Mouse (Mus musculus): ENCODE measurements around the gene Fam229a. TPM values are rescaled to one million over a fixed set of nuclear protein-coding genes. Genes with fewer than 3 reads are reported as not detected.

Fam229a gene
- not detected for polyA plus RNA-seq (2014; fragmentation: Illumina TruSeq; extraction: RNeasy Lipid Tissue Mini Kit (QIAGEN cat#74804); ENCODE audit: low replicate concordance)

DNA sequence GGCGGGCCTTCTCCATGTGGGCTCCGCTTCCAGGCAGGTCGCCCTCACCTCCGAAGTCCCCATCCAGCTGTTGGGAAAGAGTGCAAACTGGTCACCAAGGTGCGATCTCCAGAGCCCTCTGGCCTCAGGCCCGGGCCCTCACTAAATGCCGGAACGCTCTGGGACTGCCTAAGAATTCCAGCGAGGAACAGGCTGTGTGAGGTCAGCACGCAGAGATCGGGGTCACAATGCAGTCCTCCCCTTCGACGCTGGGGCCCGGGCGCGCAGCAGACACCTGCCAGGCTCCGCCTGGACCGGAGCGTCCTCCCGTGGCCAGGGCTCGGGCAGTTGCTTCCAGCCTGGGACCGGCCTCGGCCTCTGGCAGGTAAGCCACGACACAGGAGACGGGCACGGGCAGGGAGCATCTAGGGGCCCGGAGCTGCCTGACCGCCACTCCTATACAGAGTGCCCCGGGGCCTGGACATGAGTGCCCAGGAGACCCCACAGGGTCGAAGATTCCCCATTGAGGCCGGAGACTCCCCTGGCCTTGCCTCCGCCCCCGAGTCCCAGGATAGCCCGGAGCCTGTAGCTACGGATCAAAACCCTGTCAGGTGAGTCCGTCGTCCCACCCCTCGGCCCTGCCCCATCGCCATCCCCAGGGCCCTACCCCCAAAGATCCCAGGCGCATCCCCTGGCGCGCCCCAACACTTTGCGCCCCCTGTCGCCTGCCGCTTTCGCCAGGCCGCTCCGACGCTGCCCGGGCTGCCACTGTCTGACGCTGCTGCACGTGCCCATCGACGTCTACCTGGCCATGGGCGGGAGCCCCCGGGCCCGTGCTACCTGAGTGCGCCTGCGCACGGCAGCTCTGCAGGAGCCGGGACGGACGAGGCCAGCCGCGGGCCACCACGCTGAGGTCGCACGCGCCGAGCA, at the start of gene Fam229a, which contains the start of gene Tssk3:
Gene Fam229a (plus strand): TSS at position 219 of the 909 bp plus-strand sequence.
Gene Tssk3 (minus strand): TSS at position 51 of the 909 bp plus-strand sequence.

DNA sequence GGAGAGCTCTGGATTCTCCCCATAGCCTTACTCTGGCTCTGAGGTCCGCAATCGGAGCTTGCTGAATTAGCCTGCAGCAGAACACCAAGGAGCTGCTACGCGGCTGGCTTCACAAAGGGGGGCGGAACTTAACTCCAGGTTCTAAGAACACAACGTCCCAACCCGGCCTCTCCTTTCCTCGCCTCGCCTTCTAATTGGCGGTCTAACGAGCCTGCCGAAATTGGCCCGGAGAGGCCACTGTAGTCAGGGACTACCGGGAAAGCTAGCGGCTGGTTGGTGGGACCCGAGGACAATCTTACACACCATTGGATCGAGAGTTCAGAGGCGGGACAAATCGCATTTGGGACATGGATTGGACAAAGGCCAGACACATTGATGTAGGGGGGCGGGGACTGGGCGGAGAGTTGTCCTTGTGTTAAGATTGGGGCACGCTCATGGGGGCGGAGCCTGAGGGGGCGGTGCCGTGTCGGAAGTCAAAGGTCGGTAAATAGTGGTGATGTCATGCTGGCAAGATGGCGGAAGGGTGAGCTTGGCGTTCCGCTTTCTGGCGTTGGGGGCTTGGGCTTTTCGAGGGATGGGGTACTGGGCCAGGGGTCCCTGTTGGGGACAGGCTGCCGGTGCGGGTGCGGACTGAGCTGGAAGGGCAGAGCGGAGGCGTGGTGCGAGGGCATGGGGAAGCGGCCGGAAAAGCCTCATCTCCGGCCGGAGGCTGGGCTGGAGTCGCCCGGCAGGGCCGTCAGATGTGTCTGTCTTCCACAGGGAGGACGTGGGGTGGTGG, 29.6 kb upstream of the Fam229a start, which contains the start of gene Bsdc1:
Gene Bsdc1 (plus strand): TSS at position 399 of the 778 bp plus-strand sequence.

DNA sequence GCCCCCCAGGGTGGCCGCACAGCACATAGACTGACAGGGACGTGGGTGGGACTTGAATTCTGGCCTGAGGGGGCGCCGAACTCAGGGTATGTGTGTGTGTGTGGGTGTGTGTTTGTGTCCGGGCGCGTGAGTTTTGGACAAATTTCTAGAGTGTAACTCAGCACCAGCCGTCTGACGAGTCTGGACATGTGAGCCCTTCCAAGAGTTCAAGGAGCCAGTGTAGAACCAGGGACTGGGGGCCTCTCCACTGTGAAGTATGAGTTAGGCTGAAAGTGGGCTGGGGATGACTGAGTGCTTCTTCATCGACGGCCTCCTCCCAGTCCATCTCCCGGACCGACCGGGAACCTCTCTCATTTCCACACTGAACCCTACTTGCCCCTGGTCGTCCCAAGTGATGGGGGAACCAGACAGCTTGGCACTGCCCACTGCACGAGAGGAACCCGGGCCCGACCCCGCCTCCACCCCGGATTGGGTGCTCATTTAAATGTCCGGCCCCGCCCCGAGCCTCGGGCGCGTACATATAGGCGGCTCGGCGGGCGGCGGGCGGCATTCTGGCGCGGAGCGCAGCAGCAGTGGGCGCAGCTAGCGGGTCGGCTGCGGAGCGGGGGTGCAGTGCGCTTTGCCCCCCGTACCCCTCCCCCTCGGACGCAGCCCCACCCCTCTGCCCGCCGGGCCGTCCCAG, 22.2 kb downstream of the Fam229a start, which contains the start of gene Marcksl1:
Gene Marcksl1 (plus strand): TSS at position 496 of the 682 bp plus-strand sequence.

Other genes starting within 250 kb of the Fam229a start
- gene C77080, start 229.8 kb upstream of the Fam229a start, polyA plus RNA-seq (2014; fragmentation: Illumina TruSeq; extraction: RNeasy Lipid Tissue Mini Kit (QIAGEN cat#74804); ENCODE audit: low replicate concordance) = 14.3 TPM
- gene Sync, start 203.6 kb upstream of the Fam229a start, polyA plus RNA-seq (2014; fragmentation: Illumina TruSeq; extraction: RNeasy Lipid Tissue Mini Kit (QIAGEN cat#74804); ENCODE audit: low replicate concordance) = 0.85 TPM
- gene Rbbp4, start 155.8 kb upstream of the Fam229a start, polyA plus RNA-seq (2014; fragmentation: Illumina TruSeq; extraction: RNeasy Lipid Tissue Mini Kit (QIAGEN cat#74804); ENCODE audit: low replicate concordance) = 118 TPM
- 160 TPM for gene Zbtb8os, start 155.5 kb upstream of the Fam229a start, polyA plus RNA-seq (2014; fragmentation: Illumina TruSeq; extraction: RNeasy Lipid Tissue Mini Kit (QIAGEN cat#74804); ENCODE audit: low replicate concordance)
- 1.1 TPM for gene Zbtb8a, start 113.1 kb upstream of the Fam229a start, polyA plus RNA-seq (2014; fragmentation: Illumina TruSeq; extraction: RNeasy Lipid Tissue Mini Kit (QIAGEN cat#74804); ENCODE audit: low replicate concordance)
- not detected for gene Zbtb8b, start 50.3 kb upstream of the Fam229a start, polyA plus RNA-seq (2014; fragmentation: Illumina TruSeq; extraction: RNeasy Lipid Tissue Mini Kit (QIAGEN cat#74804); ENCODE audit: low replicate concordance)
- gene Bsdc1, start 29.6 kb upstream of the Fam229a start, polyA plus RNA-seq (2014; fragmentation: Illumina TruSeq; extraction: RNeasy Lipid Tissue Mini Kit (QIAGEN cat#74804); ENCODE audit: low replicate concordance) = 8.8 TPM
- gene Tssk3, start 168 bp upstream of the Fam229a start, polyA plus RNA-seq (2014; fragmentation: Illumina TruSeq; extraction: RNeasy Lipid Tissue Mini Kit (QIAGEN cat#74804); ENCODE audit: low replicate concordance) = not detected
- gene Marcksl1, start 22.4 kb downstream of the Fam229a start, polyA plus RNA-seq (2014; fragmentation: Illumina TruSeq; extraction: RNeasy Lipid Tissue Mini Kit (QIAGEN cat#74804); ENCODE audit: low replicate concordance) = 11.9 TPM
- 38.7 TPM for gene Hdac1, start 51.5 kb downstream of the Fam229a start, polyA plus RNA-seq (2014; fragmentation: Illumina TruSeq; extraction: RNeasy Lipid Tissue Mini Kit (QIAGEN cat#74804); ENCODE audit: low replicate concordance)
- gene Lck, start 82.5 kb downstream of the Fam229a start, polyA plus RNA-seq (2014; fragmentation: Illumina TruSeq; extraction: RNeasy Lipid Tissue Mini Kit (QIAGEN cat#74804); ENCODE audit: low replicate concordance) = 0.59 TPM
- gene Fam167b, start 87.4 kb downstream of the Fam229a start, polyA plus RNA-seq (2014; fragmentation: Illumina TruSeq; extraction: RNeasy Lipid Tissue Mini Kit (QIAGEN cat#74804); ENCODE audit: low replicate concordance) = not detected
- gene Eif3i, start 109.5 kb downstream of the Fam229a start, polyA plus RNA-seq (2014; fragmentation: Illumina TruSeq; extraction: RNeasy Lipid Tissue Mini Kit (QIAGEN cat#74804); ENCODE audit: low replicate concordance) = 7.9 TPM
- 28.2 TPM for gene Tmem234, start 109.5 kb downstream of the Fam229a start, polyA plus RNA-seq (2014; fragmentation: Illumina TruSeq; extraction: RNeasy Lipid Tissue Mini Kit (QIAGEN cat#74804); ENCODE audit: low replicate concordance)
- gene Dcdc2b, start 123.1 kb downstream of the Fam229a start, polyA plus RNA-seq (2014; fragmentation: Illumina TruSeq; extraction: RNeasy Lipid Tissue Mini Kit (QIAGEN cat#74804); ENCODE audit: low replicate concordance) = not detected
- 5.3 TPM for gene Iqcc, start 127.9 kb downstream of the Fam229a start, polyA plus RNA-seq (2014; fragmentation: Illumina TruSeq; extraction: RNeasy Lipid Tissue Mini Kit (QIAGEN cat#74804); ENCODE audit: low replicate concordance)
- gene Ccdc28b, start 132.8 kb downstream of the Fam229a start, polyA plus RNA-seq (2014; fragmentation: Illumina TruSeq; extraction: RNeasy Lipid Tissue Mini Kit (QIAGEN cat#74804); ENCODE audit: low replicate concordance) = not detected
- 6.1 TPM for gene Txlna, start 149.9 kb downstream of the Fam229a start, polyA plus RNA-seq (2014; fragmentation: Illumina TruSeq; extraction: RNeasy Lipid Tissue Mini Kit (QIAGEN cat#74804); ENCODE audit: low replicate concordance)
- gene Kpna6, start 181.6 kb downstream of the Fam229a start, polyA plus RNA-seq (2014; fragmentation: Illumina TruSeq; extraction: RNeasy Lipid Tissue Mini Kit (QIAGEN cat#74804); ENCODE audit: low replicate concordance) = 23.8 TPM
- not detected for gene Tmem39b, start 205.6 kb downstream of the Fam229a start, polyA plus RNA-seq (2014; fragmentation: Illumina TruSeq; extraction: RNeasy Lipid Tissue Mini Kit (QIAGEN cat#74804); ENCODE audit: low replicate concordance)

Measured in small intestine, adult 10 weeks (tissue).